In the genomic region with DNA sequence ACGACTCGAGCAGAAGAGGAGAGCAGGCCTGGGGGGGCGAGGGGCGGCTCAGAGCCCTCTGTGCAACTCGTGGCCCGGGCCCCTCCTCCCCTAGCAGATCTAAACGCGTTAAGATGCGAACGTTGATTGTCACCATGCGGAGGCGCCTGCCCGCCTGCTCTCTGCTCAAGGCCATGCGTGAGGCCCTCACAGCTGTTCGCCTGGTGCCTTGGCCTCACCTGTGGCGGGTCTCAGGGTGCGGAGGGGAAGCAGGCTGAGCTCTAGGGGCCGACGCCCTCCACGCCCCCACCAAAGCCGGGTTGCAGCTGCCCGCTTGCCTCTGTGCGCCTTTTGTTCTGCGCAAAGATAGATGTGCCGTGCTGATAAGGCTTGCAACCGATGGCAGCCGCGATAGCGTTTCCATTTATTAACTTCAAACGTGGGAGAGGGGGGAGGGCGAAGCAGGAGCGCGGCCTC, we compare ENCODE assay signal across 7 mouse cellular contexts. TPM values are rescaled to one million over a fixed set of nuclear protein-coding genes. Genes with fewer than 3 reads are reported as not detected.
DNase-seq lines count a peak whose midpoint lies in the region; ATAC-seq and TF ChIP-seq lines count a peak whose summit lies in the region.

No protein-coding gene starts in this region.

- no peaks in the 10 kb centered on the region for H3K9me3 ChIP-seq in G1E (replicated peaks)
- H3K9me3 ChIP-seq in forebrain, embryonic 14.5 days (replicated peaks; ENCODE audit: control insufficient read depth, low read length): no peaks in the 10 kb centered on the region
- no peaks in the 10 kb centered on the region for H3K9me3 ChIP-seq in intestine, embryonic 15.5 days
- no peaks in the 10 kb centered on the region for H3K9me3 ChIP-seq in limb, embryonic 14.5 days (ENCODE audit: control insufficient read depth, low read length)
- no peaks in the 10 kb centered on the region for H3K9me3 ChIP-seq in midbrain, postnatal 0 days (ENCODE audit: low read length)

- peaks cover 80% of the 10 kb centered on the region for H3K4me1 ChIP-seq in G1E (ENCODE audit: insufficient read depth, low read depth, low read length)
- H3K4me1 ChIP-seq in forebrain, embryonic 14.5 days (ENCODE audit: control insufficient read depth, insufficient read depth, low read length): peaks cover 19% of the 10 kb centered on the region
- peaks cover 53% of the 10 kb centered on the region for H3K4me1 ChIP-seq in intestine, embryonic 15.5 days (replicated peaks)
- H3K4me1 ChIP-seq in limb, embryonic 14.5 days (ENCODE audit: control insufficient read depth, insufficient read depth, low read length): peaks cover 30% of the 10 kb centered on the region
- peaks cover 11% of the 10 kb centered on the region; the same call in 1 of the 2 replicates for H3K4me1 ChIP-seq in midbrain, postnatal 0 days (ENCODE audit: insufficient read depth, low read length)
- H3K4me1 ChIP-seq in thymus, adult 2 months (replicated peaks; ENCODE audit: control insufficient read depth, insufficient read depth, low read length): peaks cover 61% of the 10 kb centered on the region

- H3K4me3 ChIP-seq in G1E (ENCODE audit: low read depth, low read length): peak overlapping the region; percentile 90
- peak overlapping the region; percentile 51 for H3K4me3 ChIP-seq in forebrain, embryonic 14.5 days (ENCODE audit: low read depth, low read length)
- peak overlapping the region; percentile 75 for H3K4me3 ChIP-seq in intestine, embryonic 15.5 days (replicated peaks)
- peak overlapping the region; percentile 56 for H3K4me3 ChIP-seq in limb, embryonic 14.5 days (replicated peaks; ENCODE audit: low read length)
- H3K4me3 ChIP-seq in midbrain, postnatal 0 days (ENCODE audit: low read depth, low read length): peak overlapping the region; percentile 78
- peak overlapping the region; percentile 67 for H3K4me3 ChIP-seq in thymus, adult 2 months (ENCODE audit: control insufficient read depth, insufficient read depth, low read length)

- no peak for ATAC-seq in G1E (ENCODE audit: extremely low read depth, insufficient number of reproducible peaks, low FRiP score, poor library complexity, severe bottlenecking)
- no peak for ATAC-seq in forebrain, embryonic 14.5 days
- ATAC-seq in intestine, embryonic 15.5 days: no peak
- ATAC-seq in limb, embryonic 14.5 days (ENCODE audit: low FRiP score, low read depth): no peak
- no peak for ATAC-seq in midbrain, postnatal 0 days (ENCODE audit: low FRiP score)

- DNase-seq in G1E (ENCODE audit: low spot score): peak; percentile 71
- DNase-seq in adrenal gland, postnatal 25 days: peak; percentile 36
- peak; percentile 71 for DNase-seq in forebrain, embryonic 14.5 days (ENCODE audit: low spot score)
- peak; percentile 43 for DNase-seq in limb, embryonic 14.5 days (ENCODE audit: low spot score)
- DNase-seq in midbrain, postnatal 0 days (ENCODE audit: low spot score): peak; percentile 69
- peak; percentile 82 for DNase-seq in thymus, adult 2 months

- H3K36me3 ChIP-seq in G1E (replicated peaks): peaks cover 59% of the 10 kb centered on the region
- H3K36me3 ChIP-seq in forebrain, embryonic 14.5 days (ENCODE audit: control insufficient read depth, insufficient read depth, low read length): no peaks in the 10 kb centered on the region
- no peaks in the 10 kb centered on the region for H3K36me3 ChIP-seq in intestine, embryonic 15.5 days
- no peaks in the 10 kb centered on the region for H3K36me3 ChIP-seq in limb, embryonic 14.5 days (ENCODE audit: control insufficient read depth, insufficient read depth, low read length)
- no peaks in the 10 kb centered on the region for H3K36me3 ChIP-seq in midbrain, postnatal 0 days (ENCODE audit: insufficient read depth, low read length)
- H3K36me3 ChIP-seq in thymus, adult 2 months (ENCODE audit: control insufficient read depth, insufficient read depth, low read length): no peaks in the 10 kb centered on the region

- peaks cover 12% of the 10 kb centered on the region; the same call in 1 of the 2 replicates for H3K27me3 ChIP-seq in G1E (ENCODE audit: insufficient read depth, low read length)
- H3K27me3 ChIP-seq in forebrain, embryonic 14.5 days (replicated peaks; ENCODE audit: control insufficient read depth, insufficient read depth, low read length): peaks cover 32% of the 10 kb centered on the region
- H3K27me3 ChIP-seq in intestine, embryonic 15.5 days (replicated peaks): peaks cover 7% of the 10 kb centered on the region; the same call in 1 of the 2 replicates
- peaks cover 36% of the 10 kb centered on the region for H3K27me3 ChIP-seq in limb, embryonic 14.5 days (ENCODE audit: control insufficient read depth, insufficient read depth, low read length)
- peaks cover 12% of the 10 kb centered on the region; the same call in 1 of the 2 replicates for H3K27me3 ChIP-seq in midbrain, postnatal 0 days (ENCODE audit: insufficient read depth, low read length)
- H3K27me3 ChIP-seq in thymus, adult 2 months (ENCODE audit: control insufficient read depth, insufficient read depth, low read length): no peaks in the 10 kb centered on the region

- WGBS in forebrain, embryonic 14.5 days: under 1% methylated on average over 33 of the region's 33 CpGs
- 1% methylated on average over 33 of the region's 33 CpGs for WGBS in intestine, embryonic 15.5 days
- WGBS in limb, embryonic 14.5 days: 1% methylated on average over 30 of the region's 33 CpGs
- WGBS in midbrain, postnatal 0 days: 2% methylated on average over 25 of the region's 33 CpGs
- WGBS in thymus, adult 2 months: under 1% methylated on average over 33 of the region's 33 CpGs

- TF ChIP-seq POLR2A in limb, embryonic 14.5 days (IDR thresholded peaks at IDR 0.05; ENCODE audit: borderline replicate concordance, extremely low read depth, insufficient read depth, insufficient read length): no peak
- TF ChIP-seq POLR2A in thymus, adult 2 months (IDR thresholded peaks at IDR 0.05; ENCODE audit: control insufficient read depth, extremely low read depth, insufficient read depth, low read length, poor library complexity): 0 out of 2 replicates have a peak, but pooled peaks have one; percentile 36

- H3K27ac ChIP-seq in forebrain, embryonic 14.5 days (ENCODE audit: low read depth, low read length): peak overlapping the region; percentile 29; the same call in 1 of the 2 replicates
- peak overlapping the region; percentile 84 for H3K27ac ChIP-seq in intestine, embryonic 15.5 days
- no peak overlapping the region for H3K27ac ChIP-seq in limb, embryonic 14.5 days (replicated peaks; ENCODE audit: low read depth, low read length)
- H3K27ac ChIP-seq in midbrain, postnatal 0 days (ENCODE audit: low read depth, low read length): peak overlapping the region; percentile 65
- peak overlapping the region; percentile 69 for H3K27ac ChIP-seq in thymus, adult 2 months (ENCODE audit: control insufficient read depth, insufficient read depth, low read length)

- H3K4me2 ChIP-seq in forebrain, embryonic 14.5 days (ENCODE audit: low read length): peak overlapping the region; percentile 99
- H3K4me2 ChIP-seq in intestine, embryonic 15.5 days (replicated peaks): peak overlapping the region; percentile 96
- H3K4me2 ChIP-seq in limb, embryonic 14.5 days (replicated peaks; ENCODE audit: low read depth, low read length, severe bottlenecking): peak overlapping the region; percentile 98
- H3K4me2 ChIP-seq in midbrain, postnatal 0 days (ENCODE audit: low read depth, low read length, poor library complexity, severe bottlenecking): peak overlapping the region; percentile 98

- no peak for TF ChIP-seq CTCF in G1E (IDR thresholded peaks at IDR 0.05; ENCODE audit: low read depth, low read length)
- TF ChIP-seq CTCF in midbrain, postnatal 0 days (IDR thresholded peaks at IDR 0.05): peak; percentile 39
- peak; percentile 36; the same call in 1 of the 2 replicates for TF ChIP-seq CTCF in thymus, adult 2 months (IDR thresholded peaks at IDR 0.05; ENCODE audit: borderline replicate concordance, control insufficient read depth, extremely low read depth, insufficient read depth, low read length, poor library complexity)

- peak overlapping the region; percentile 46; the same call in 1 of the 2 replicates for H3K9ac ChIP-seq in forebrain, embryonic 14.5 days (ENCODE audit: low read length)
- peak overlapping the region; percentile 84 for H3K9ac ChIP-seq in intestine, embryonic 15.5 days
- H3K9ac ChIP-seq in limb, embryonic 14.5 days (ENCODE audit: low read depth, low read length, severe bottlenecking): peak overlapping the region; percentile 47
- H3K9ac ChIP-seq in midbrain, postnatal 0 days (replicated peaks; ENCODE audit: low read length, poor library complexity, severe bottlenecking): peak overlapping the region; percentile 66

RNA-seq across cellular contexts. Expression of gene Zfpm1, which starts 2.3 kb away (rescaled TPM):
- total RNA-seq in G1E (2014; fragmentation: Nextera tagmentation) (254 and 292 TPM in 2 replicates), G1E (2017) (53.1 and 54.4 TPM in 2 replicates)
- 1,150 and 1,251 TPM in 2 replicates for polyA plus RNA-seq in G1E (2012)
- total RNA-seq in adrenal gland, postnatal 25 days (2021): 17.8 and 22.4 TPM in 2 replicates
- polyA plus RNA-seq in forebrain, embryonic 14.5 days (2014; fragmentation: Nextera tagmentation; extraction: Ambion mirVana): 0.41 and 0.47 TPM in 2 replicates
- 4.9 and 5.2 TPM in 2 replicates for polyA plus RNA-seq in intestine, embryonic 15.5 days (2015; fragmentation: Nextera tagmentation; extraction: Ambion mirVana)
- 10.4 and 13.8 TPM in 2 replicates for polyA plus RNA-seq in limb, embryonic 14.5 days (2012; rRNA removed)
- polyA plus RNA-seq in limb, embryonic 14.5 days (2014; fragmentation: Nextera tagmentation; extraction: Ambion mirVana): 1.9 and 2.1 TPM in 2 replicates
- 19.6 and 28.6 TPM in 2 replicates for total RNA-seq in midbrain, postnatal 0 days (2014; rRNA removed)
- polyA plus RNA-seq in midbrain, postnatal 0 days (2015; fragmentation: Nextera tagmentation; extraction: Ambion mirVana): 1.2 TPM in 2 replicates
- polyA plus RNA-seq in thymus, adult 2 months (2012; rRNA removed): 100 and 134 TPM in 2 replicates
